Mouse (Mus musculus) B cell, adult 67 days (primary cell): Measurements from ENCODE around the gene Cldn15. TPM values are rescaled to one million over a fixed set of nuclear protein-coding genes. Genes with fewer than 3 reads are reported as not detected.

Experiments used
- total RNA-seq, 2 experiments: library from RNA; stranded (reverse); gene quantifications; 4 replicates each; pipeline ENCODE4 v1.2.4; 2023

Cldn15 gene
- total RNA-seq: under 1 TPM; 0.64 to 0.68 TPM

DNA sequence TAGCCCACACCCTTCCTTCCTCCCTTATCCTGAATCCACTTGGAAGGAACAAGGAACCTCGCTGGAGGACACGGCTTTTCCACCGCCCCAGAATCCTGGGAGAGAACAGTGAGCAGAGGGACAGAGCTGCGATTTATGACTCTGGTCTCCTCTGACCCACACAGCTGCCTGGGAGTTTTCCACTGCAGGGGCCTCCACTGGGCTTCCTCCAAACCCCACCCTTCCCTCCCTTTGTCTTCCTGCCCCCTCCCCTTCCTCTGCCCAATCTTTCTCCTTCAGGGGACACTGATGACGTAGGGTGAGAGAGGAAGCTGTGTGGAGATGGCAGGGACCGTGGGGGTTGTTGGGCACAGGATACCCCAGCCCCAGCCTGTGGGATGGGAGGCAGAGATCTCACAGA lies at the start of gene Cldn15:
TSS of gene Cldn15 (plus strand) at position 286 of the 400 bp plus-strand sequence.

DNA sequence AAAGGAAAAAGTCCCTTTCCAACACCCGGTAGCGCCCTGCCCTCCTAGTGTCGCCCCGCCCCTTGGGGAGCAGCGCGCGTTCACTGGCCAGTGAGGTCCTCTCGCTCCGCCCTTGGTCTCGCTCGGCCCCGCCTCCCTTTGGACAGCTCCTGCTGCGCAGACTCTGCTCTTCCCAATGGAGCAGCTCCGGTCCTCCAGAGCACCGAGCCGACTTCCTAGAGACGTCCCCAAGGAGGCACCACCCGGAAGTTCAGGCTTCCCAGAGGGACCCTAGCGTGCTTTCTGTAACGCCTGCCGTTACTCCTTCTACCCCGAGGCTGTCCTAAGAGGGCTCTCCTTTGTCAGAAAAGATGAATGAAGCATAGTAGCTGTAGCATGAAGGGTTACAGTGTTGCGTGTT lies 13.4 kb upstream of the Cldn15 start, which contains the start of gene Fis1:
TSS of gene Fis1 (plus strand) at position 261 of the 400 bp plus-strand sequence.

DNA sequence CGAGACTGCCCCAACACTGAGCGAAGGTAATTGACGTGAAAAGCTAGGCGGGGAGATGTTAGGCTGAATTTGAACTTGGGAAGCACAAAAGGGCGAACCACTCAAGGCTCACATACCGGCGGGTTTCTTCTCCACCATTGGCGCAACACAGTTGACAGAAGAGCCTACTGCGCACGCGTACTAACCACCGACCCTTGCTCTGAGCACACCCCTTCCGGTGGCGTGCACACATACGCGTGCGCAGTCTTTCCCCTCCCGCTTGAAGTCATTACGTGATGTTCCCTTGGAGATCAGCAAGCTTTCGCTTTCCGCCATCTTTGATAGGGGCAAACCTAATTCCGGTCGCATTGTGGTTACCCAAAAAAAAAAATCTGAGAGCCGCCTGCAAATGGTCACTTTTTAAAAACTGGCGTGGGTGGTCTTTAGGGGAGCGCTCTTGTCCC lies 20.3 kb downstream of the Cldn15 start, which contains the start of gene Plod3:
TSS of gene Plod3 (plus strand) at position 325 of the 443 bp plus-strand sequence.

DNA sequence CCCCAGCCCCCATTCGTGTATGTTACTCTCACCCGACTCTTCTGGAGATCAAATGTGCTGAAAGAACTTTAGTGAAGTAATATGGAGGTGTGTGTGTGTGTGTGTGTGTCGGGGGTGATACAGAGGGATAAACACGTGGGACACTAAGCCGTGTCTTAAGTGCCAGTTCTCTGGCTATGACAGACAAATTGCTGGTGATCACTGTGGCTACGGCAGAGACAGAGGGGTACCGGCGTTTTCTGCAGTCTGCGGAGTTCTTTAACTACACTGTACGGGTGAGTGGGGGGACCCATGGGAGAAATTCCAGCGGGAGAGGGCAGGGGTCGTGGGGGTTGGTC lies 21.5 kb downstream of the Cldn15 start, which contains the start of gene Znhit1:
TSS of gene Znhit1 (minus strand) at position 88 of the 338 bp plus-strand sequence.

Other genes with a start within 250 kb of the Cldn15 start
- gene Col26a1, start 83.4 kb upstream of the Cldn15 start, total RNA-seq: not detected
- gene Ift22, start 58.5 kb upstream of the Cldn15 start, total RNA-seq: 10 to 100 TPM; 18.2 to 33.8 TPM
- gene Fis1, start 13.3 kb upstream of the Cldn15 start, total RNA-seq: 100 to 1,000 TPM; 159 to 173 TPM
- gene Plod3, start 20.4 kb downstream of the Cldn15 start, total RNA-seq: 10 to 100 TPM; 28.1 to 28.6 TPM
- 10 to 100 TPM; 24.4 to 30.5 TPM for gene Znhit1, start 21.4 kb downstream of the Cldn15 start, total RNA-seq
- gene Vgf, start 59.8 kb downstream of the Cldn15 start, total RNA-seq: under 1 TPM; 0.42 to 0.73 TPM
- gene Ap1s1, start 79.5 kb downstream of the Cldn15 start, total RNA-seq: 10 to 100 TPM; 19.3 to 19.6 TPM
- gene Serpine1, start 105.7 kb downstream of the Cldn15 start, total RNA-seq: not detected
- gene Trim56, start 149.6 kb downstream of the Cldn15 start, total RNA-seq: 10 to 100 TPM; 71.9 to 92.3 TPM
- not detected for gene Muc3, start 182.7 kb downstream of the Cldn15 start, total RNA-seq
- 10 to 100 TPM; 15.7 to 16.2 TPM for gene Muc3a, start 245.8 kb downstream of the Cldn15 start, total RNA-seq